Mouse (Mus musculus): Measurements from ENCODE around the gene Hic2. TPM values are rescaled to one million over a fixed set of nuclear protein-coding genes. Genes with fewer than 3 reads are reported as not detected.

The Hic2 gene
- polyA plus RNA-seq (2015; fragmentation: Nextera tagmentation; extraction: Ambion mirVana) = 1.4 and 1.6 TPM in 2 replicates

GRCm38 (mm10) chr16:17232794-17233701 lies at the start of gene Hic2:
TSS of gene Hic2 (plus strand) at chr16:17233572.
- Histone ChIP-seq H3K9ac (replicated peaks) (peak within 1 kb of the TSS; percentile 96), H3K9me3 (ENCODE audit: low read length) (no peaks in the 10 kb centered on the region), H3K36me3 (replicated peaks; ENCODE audit: insufficient read depth, low read length) (no peaks in the 10 kb centered on the region), H3K27ac (ENCODE audit: low read depth) (peak within 1 kb of the TSS; percentile 83), H3K4me2 (ENCODE audit: low read depth, low read length) (peak within 1 kb of the TSS; percentile 98), H3K4me1 (ENCODE audit: insufficient read depth) (peaks cover 37% of the 10 kb centered on the region), H3K4me3 (ENCODE audit: low read depth, low read length) (peak within 1 kb of the TSS; percentile 97), H3K27me3 (ENCODE audit: insufficient read depth, low read length) (no peaks in the 10 kb centered on the region)
- WGBS (ENCODE audit: insufficient replicate concordance) = 4% methylated on average over 56 of the region's 59 CpGs
- DNase-seq (peak; percentile 93), ATAC-seq (peak; percentile 93)
- no peak for TF ChIP-seq CTCF (IDR thresholded peaks at IDR 0.05; ENCODE audit: low read depth)
- TF ChIP-seq EP300 (IDR thresholded peaks at IDR 0.05; ENCODE audit: low read depth) = peak; percentile 51; the same call in 1 of the 2 replicates

GRCm38 (mm10) chr16:17185475-17185874 lies 47.9 kb upstream of the Hic2 start:
- no peak overlapping the region for H3K4me2 ChIP-seq (ENCODE audit: low read depth, low read length)
- H3K36me3 ChIP-seq (replicated peaks; ENCODE audit: insufficient read depth, low read length) = peaks cover 5% of the 10 kb centered on the region; the same call in 1 of the 2 replicates
- no peak overlapping the region for H3K9ac ChIP-seq (replicated peaks)
- H3K9me3 ChIP-seq (ENCODE audit: low read length) = no peaks in the 10 kb centered on the region
- no peaks in the 10 kb centered on the region for H3K27me3 ChIP-seq (ENCODE audit: insufficient read depth, low read length)
- no peak overlapping the region for H3K4me3 ChIP-seq (ENCODE audit: low read depth, low read length)
- H3K27ac ChIP-seq (ENCODE audit: low read depth) = no peak overlapping the region
- no peak for DNase-seq
- peaks cover 21% of the 10 kb centered on the region for H3K4me1 ChIP-seq (ENCODE audit: insufficient read depth)
- no peak for ATAC-seq
- no peak for TF ChIP-seq EP300 (IDR thresholded peaks at IDR 0.05; ENCODE audit: low read depth)
- TF ChIP-seq CTCF (IDR thresholded peaks at IDR 0.05; ENCODE audit: low read depth) = no peak

- H3K27ac ChIP-seq (ENCODE audit: low read depth) = no peak overlapping the region
- no peak for TF ChIP-seq EP300 (IDR thresholded peaks at IDR 0.05; ENCODE audit: low read depth)
- TF ChIP-seq CTCF (IDR thresholded peaks at IDR 0.05; ENCODE audit: low read depth) = no peak
- H3K36me3 ChIP-seq (replicated peaks; ENCODE audit: insufficient read depth, low read length) = peaks cover 6% of the 10 kb centered on the region; the same call in 1 of the 2 replicates
- WGBS (ENCODE audit: insufficient replicate concordance) = 85% methylated on average over 4 of the region's 4 CpGs
- ATAC-seq (no peak), DNase-seq (no peak)
- H3K4me2 ChIP-seq (ENCODE audit: low read depth, low read length) = no peak overlapping the region
- no peaks in the 10 kb centered on the region for H3K27me3 ChIP-seq (ENCODE audit: insufficient read depth, low read length)
- H3K4me1 ChIP-seq (ENCODE audit: insufficient read depth) = no peaks in the 10 kb centered on the region; the same call in none of the 2 replicates
- H3K9me3 ChIP-seq (ENCODE audit: low read length) = no peaks in the 10 kb centered on the region
- no peak overlapping the region for H3K9ac ChIP-seq (replicated peaks)
- no peak overlapping the region for H3K4me3 ChIP-seq (ENCODE audit: low read depth, low read length)
These were observed 39.5 kb upstream of the Hic2 start for GRCm38 (mm10) chr16:17193823-17194222.

GRCm38 (mm10) chr16:17200121-17200952 lies 33.0 kb upstream of the Hic2 start:
- Histone ChIP-seq H3K4me3 (ENCODE audit: low read depth, low read length) (peak overlapping the region; percentile 86), H3K9me3 (ENCODE audit: low read length) (no peaks in the 10 kb centered on the region), H3K4me2 (ENCODE audit: low read depth, low read length) (peak overlapping the region; percentile 75), H3K4me1 (ENCODE audit: insufficient read depth) (peaks cover 17% of the 10 kb centered on the region), H3K36me3 (replicated peaks; ENCODE audit: insufficient read depth, low read length) (0 out of 2 replicates have a peak, but pooled peaks cover 3% of the 10 kb centered on the region), H3K27me3 (ENCODE audit: insufficient read depth, low read length) (no peaks in the 10 kb centered on the region), H3K9ac (replicated peaks) (peak overlapping the region; percentile 95), H3K27ac (ENCODE audit: low read depth) (peak overlapping the region; percentile 82)
- ATAC-seq (no peak), DNase-seq (no peak)
- 1% methylated on average over 24 of the region's 24 CpGs for WGBS (ENCODE audit: insufficient replicate concordance)
- TF ChIP-seq EP300 (IDR thresholded peaks at IDR 0.05; ENCODE audit: low read depth) (no peak), CTCF (IDR thresholded peaks at IDR 0.05; ENCODE audit: low read depth) (no peak)

- peak; percentile 89 for ATAC-seq
- peak overlapping the region; percentile 95 for H3K9ac ChIP-seq (replicated peaks)
- H3K9me3 ChIP-seq (ENCODE audit: low read length) = no peaks in the 10 kb centered on the region
- H3K4me1 ChIP-seq (ENCODE audit: insufficient read depth) = peaks cover 17% of the 10 kb centered on the region
- no peaks in the 10 kb centered on the region for H3K27me3 ChIP-seq (ENCODE audit: insufficient read depth, low read length)
- peak overlapping the region; percentile 82 for H3K27ac ChIP-seq (ENCODE audit: low read depth)
- peak; percentile 87 for DNase-seq
- H3K36me3 ChIP-seq (replicated peaks; ENCODE audit: insufficient read depth, low read length) = 0 out of 2 replicates have a peak, but pooled peaks cover 3% of the 10 kb centered on the region
- H3K4me2 ChIP-seq (ENCODE audit: low read depth, low read length) = peak overlapping the region; percentile 75
- TF ChIP-seq CTCF (IDR thresholded peaks at IDR 0.05; ENCODE audit: low read depth) = no peak
- TF ChIP-seq EP300 (IDR thresholded peaks at IDR 0.05; ENCODE audit: low read depth) = no peak
- H3K4me3 ChIP-seq (ENCODE audit: low read depth, low read length) = peak overlapping the region; percentile 86
- WGBS (ENCODE audit: insufficient replicate concordance) = 2% methylated on average over 65 of the region's 72 CpGs
These were observed 32.2 kb upstream of the Hic2 start for GRCm38 (mm10) chr16:17200953-17201707.

Data from liver, postnatal 0 days (tissue).